Mouse (Mus musculus) C2C12 (cell line): ENCODE results near the gene Pced1a. TPM values are rescaled to one million over a fixed set of nuclear protein-coding genes. Genes with fewer than 3 reads are reported as not detected.

ENCODE experiments used
- H3K27me3 ChIP-seq: one replicate; pipeline ENCODE4 v1.6.1; 2011; ENCODE audit not compliant: control insufficient read depth, insufficient read depth, insufficient read length
- H3K36me3 ChIP-seq: one replicate; pipeline ENCODE4 v1.6.1; 2011; ENCODE audit not compliant: control insufficient read depth, insufficient read depth
- H3K4me3 ChIP-seq: one replicate; pipeline ENCODE4 v1.5.1; 2011; ENCODE audit warnings: mild to moderate bottlenecking, control low read depth; ENCODE audit not compliant: poor library complexity, insufficient read depth, severe bottlenecking
- H3K79me2 ChIP-seq: one replicate; pipeline ENCODE4 v1.6.1; 2011; ENCODE audit not compliant: control insufficient read depth, insufficient read depth
- H3K79me3 ChIP-seq: one replicate; pipeline ENCODE4 v1.6.1; 2011; ENCODE audit warnings: low read depth, control low read depth
- H3ac ChIP-seq: one replicate; pipeline ENCODE3; 2011; ENCODE audit warnings: low read depth; ENCODE audit not compliant: control insufficient read depth, insufficient read length
- CEBPB ChIP-seq: IDR thresholded peaks from one replicate; pipeline ENCODE4 v1.6.1; 2011; ENCODE audit warnings: low read depth, mild to moderate bottlenecking, control low read depth, moderate library complexity
- CTCF ChIP-seq: IDR thresholded peaks from one replicate; pipeline ENCODE4 v1.5.1; 2011; ENCODE audit not compliant: control insufficient read depth, insufficient read depth, insufficient read length
- FOSL1 ChIP-seq: IDR thresholded peaks from one replicate; pipeline ENCODE4 v1.8.0; 2011; ENCODE audit warnings: mild to moderate bottlenecking, low read length; ENCODE audit not compliant: poor library complexity, insufficient read depth, severe bottlenecking
- MAX ChIP-seq: IDR thresholded peaks from one replicate; pipeline ENCODE4 v1.6.1; 2011; ENCODE audit warnings: mild to moderate bottlenecking, control low read depth
- MYOD1 ChIP-seq: IDR thresholded peaks from one replicate; pipeline ENCODE4 v1.6.1; 2011; ENCODE audit warnings: low read depth; ENCODE audit not compliant: control insufficient read depth, insufficient read length
- MYOG ChIP-seq: IDR thresholded peaks from one replicate; pipeline ENCODE4 v1.6.1; 2011; ENCODE audit not compliant: control insufficient read depth, insufficient read length; ENCODE audit errors: extremely low read depth
- USF1 ChIP-seq: IDR thresholded peaks from one replicate; pipeline ENCODE4 v1.6.1; 2011; ENCODE audit warnings: low read depth, mild to moderate bottlenecking, control low read depth, moderate library complexity
- polyA plus RNA-seq: library from polyadenylated mRNA; unstranded; fragments of >200 nt; fragmentation: generic; extraction: Trizol; gene quantifications from one replicate; pipeline ENCODE4 v1.2.1, GENCODE M21; 2012; ENCODE audit warnings: missing spikeins

Gene Pced1a
- polyA plus RNA-seq, 1 experiment, result 15.4 TPM

- Histone ChIP-seq H3K79me3 (no peaks in the 10 kb centered on the region), H3K36me3 (peaks cover 82% of the 10 kb centered on the region)
Observed at GRCm38 (mm10) chr2:130442162-130442561, 17.7 kb upstream of the Pced1a start.

DNA sequence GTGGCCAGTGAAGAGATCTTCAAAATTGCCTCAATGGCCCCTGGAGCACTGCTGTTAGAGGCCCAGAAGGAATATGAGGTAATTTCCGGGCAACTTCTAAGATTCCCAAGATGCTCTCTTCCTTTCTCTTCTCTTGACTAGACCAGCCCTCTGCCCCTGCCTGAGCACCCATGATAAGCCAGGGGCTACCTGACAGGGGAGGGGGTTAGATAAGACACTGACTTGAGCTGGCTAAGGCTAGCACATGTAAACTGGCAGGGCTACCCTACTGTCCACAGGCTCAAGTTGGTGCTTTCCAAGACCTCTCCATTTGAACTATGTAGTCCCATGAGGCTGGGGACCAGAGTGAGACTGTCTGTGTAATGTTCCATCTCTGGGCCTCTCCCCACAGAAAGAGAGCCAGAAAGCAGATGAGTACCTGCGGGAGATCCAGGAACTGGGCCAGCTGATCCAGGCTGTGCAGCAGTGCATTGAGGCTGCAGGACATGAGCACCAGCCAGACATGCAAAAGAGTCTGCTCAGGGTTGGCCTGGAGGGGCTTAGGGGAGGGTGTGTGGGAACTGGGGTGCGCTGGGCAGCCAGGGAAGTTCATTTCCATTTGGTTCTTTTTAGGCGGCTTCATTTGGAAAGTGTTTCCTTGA is 15.5 kb upstream of the Pced1a start:
- peaks cover 76% of the 10 kb centered on the region for H3K36me3 ChIP-seq
- no peak for TF ChIP-seq MAX
- H3K27me3 ChIP-seq, result no peaks in the 10 kb centered on the region
- peaks cover 4% of the 10 kb centered on the region for H3K79me3 ChIP-seq
- H3K79me2 ChIP-seq, result peaks cover 26% of the 10 kb centered on the region
- H3K4me3 ChIP-seq, result no peak overlapping the region
- H3ac ChIP-seq, result no peak overlapping the region

More at GRCm38 (mm10) chr2:130442162-130442561, 17.7 kb upstream of the Pced1a start:
- H3K27me3 ChIP-seq, result no peaks in the 10 kb centered on the region
- no peak overlapping the region for H3ac ChIP-seq
- TF ChIP-seq CTCF (no peak), MYOG (no peak), MYOD1 (no peak), CEBPB (no peak)
- no peak overlapping the region for H3K4me3 ChIP-seq
- H3K79me2 ChIP-seq, result peaks cover 4% of the 10 kb centered on the region

- no peak overlapping the region for H3ac ChIP-seq
- peaks cover 13% of the 10 kb centered on the region for H3K79me3 ChIP-seq
- H3K4me3 ChIP-seq, result no peak overlapping the region
- no peaks in the 10 kb centered on the region for H3K27me3 ChIP-seq
- TF ChIP-seq MYOG (no peak), CTCF (no peak), MYOD1 (no peak), USF1 (no peak), FOSL1 (no peak), CEBPB (no peak), MAX (no peak)
- H3K79me2 ChIP-seq, result peaks cover 37% of the 10 kb centered on the region
- H3K36me3 ChIP-seq, result peaks cover 72% of the 10 kb centered on the region
Observed at GRCm38 (mm10) chr2:130438861-130439260, 14.4 kb upstream of the Pced1a start.

GRCm38 (mm10) chr2:130436769-130437168 is 12.3 kb upstream of the Pced1a start:
- H3K36me3 ChIP-seq, result peaks cover 65% of the 10 kb centered on the region

DNA sequence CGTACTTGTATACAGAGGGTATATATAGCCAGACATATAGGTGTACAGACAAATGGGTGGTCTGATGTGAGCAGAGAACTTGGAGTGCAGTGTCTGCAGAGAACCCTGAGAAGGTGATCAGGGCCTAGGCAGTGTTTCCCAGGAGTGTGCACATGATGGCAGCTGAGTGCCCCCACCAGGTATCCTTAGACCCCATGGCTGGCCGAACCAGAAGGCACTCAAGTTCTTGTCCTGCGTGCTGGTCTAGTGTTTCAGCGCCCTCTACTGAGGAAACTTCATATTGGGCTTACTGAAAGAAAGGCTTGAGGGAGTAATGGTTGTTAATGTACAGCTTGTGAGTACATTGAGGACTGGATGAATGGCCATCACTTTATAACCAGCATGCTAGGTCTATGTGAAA is 8.7 kb upstream of the Pced1a start:
- Histone ChIP-seq H3K79me2 (peaks cover 95% of the 10 kb centered on the region), H3ac (no peak overlapping the region), H3K79me3 (peaks cover 30% of the 10 kb centered on the region), H3K36me3 (peaks cover 50% of the 10 kb centered on the region), H3K27me3 (no peaks in the 10 kb centered on the region), H3K4me3 (no peak overlapping the region)
- TF ChIP-seq USF1 (no peak), MYOD1 (no peak), CTCF (no peak), CEBPB (no peak), MAX (no peak), MYOG (no peak), FOSL1 (no peak)

More at GRCm38 (mm10) chr2:130436769-130437168, 12.3 kb upstream of the Pced1a start:
- H3K79me2 ChIP-seq, result peaks cover 58% of the 10 kb centered on the region
- TF ChIP-seq MYOG (no peak), FOSL1 (no peak), CEBPB (no peak), MAX (no peak), USF1 (no peak), MYOD1 (no peak), CTCF (no peak)
- H3K4me3 ChIP-seq, result no peak overlapping the region
- H3K27me3 ChIP-seq, result no peaks in the 10 kb centered on the region
- peaks cover 19% of the 10 kb centered on the region for H3K79me3 ChIP-seq
- H3ac ChIP-seq, result no peak overlapping the region

GRCm38 (mm10) chr2:130432157-130432556 is 7.7 kb upstream of the Pced1a start:
- Histone ChIP-seq H3K36me3 (peaks cover 51% of the 10 kb centered on the region), H3K79me2 (peaks cover 100% of the 10 kb centered on the region), H3K79me3 (peaks cover 40% of the 10 kb centered on the region), H3ac (no peak overlapping the region), H3K27me3 (no peaks in the 10 kb centered on the region), H3K4me3 (no peak overlapping the region)
- TF ChIP-seq MYOD1 (no peak), USF1 (no peak), MAX (no peak), CEBPB (no peak)
